Mouse (Mus musculus): ENCODE data around the gene Idh3b. TPM values are rescaled to one million over a fixed set of nuclear protein-coding genes. Genes with fewer than 3 reads are reported as not detected.

Gene Idh3b
- polyA plus RNA-seq, 1 experiment from 2014 or later, result 141 TPM

DNA sequence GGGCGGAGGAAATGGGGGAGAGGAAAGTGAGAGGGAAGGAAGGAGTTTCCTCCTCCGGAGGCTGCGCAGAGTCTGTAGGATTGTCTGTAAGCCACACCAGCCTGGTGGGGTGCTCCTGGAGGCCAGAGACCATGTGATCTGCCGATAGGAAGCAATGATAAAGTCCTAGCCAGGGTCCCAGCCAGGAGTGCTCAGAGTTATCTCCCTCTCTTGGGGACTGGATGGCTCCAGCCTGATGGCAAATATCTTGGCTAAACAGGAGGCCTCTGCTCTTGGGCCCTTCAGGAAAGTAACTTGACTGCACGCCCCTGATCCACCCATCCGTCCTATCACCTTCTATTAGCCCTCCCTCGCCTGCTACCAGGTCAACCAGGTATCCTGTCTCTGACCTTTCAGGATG is 36.1 kb downstream of the Idh3b start:
- H3K36me3 ChIP-seq (ENCODE audit: control insufficient read depth, insufficient read depth, low read length), result no peaks in the 10 kb centered on the region
- ATAC-seq (ENCODE audit: low FRiP score) (no peak), DNase-seq (ENCODE audit: low spot score) (no peak)
- no peaks in the 10 kb centered on the region for H3K9me3 ChIP-seq (ENCODE audit: control insufficient read depth, low read length)
- no peak overlapping the region for H3K4me2 ChIP-seq (replicated peaks; ENCODE audit: low read depth, low read length)
- no peaks in the 10 kb centered on the region for H3K4me1 ChIP-seq (replicated peaks; ENCODE audit: control insufficient read depth, insufficient read depth, low read length)
- no peak overlapping the region for H3K9ac ChIP-seq (ENCODE audit: low read depth, low read length)
- H3K27ac ChIP-seq (ENCODE audit: low read depth, low read length), result no peak overlapping the region
- H3K4me3 ChIP-seq (ENCODE audit: low read depth, low read length), result no peak overlapping the region
- H3K27me3 ChIP-seq (ENCODE audit: control insufficient read depth, insufficient read depth, low read length), result no peaks in the 10 kb centered on the region
- 85% methylated on average over 7 of the region's 7 CpGs for WGBS

DNA sequence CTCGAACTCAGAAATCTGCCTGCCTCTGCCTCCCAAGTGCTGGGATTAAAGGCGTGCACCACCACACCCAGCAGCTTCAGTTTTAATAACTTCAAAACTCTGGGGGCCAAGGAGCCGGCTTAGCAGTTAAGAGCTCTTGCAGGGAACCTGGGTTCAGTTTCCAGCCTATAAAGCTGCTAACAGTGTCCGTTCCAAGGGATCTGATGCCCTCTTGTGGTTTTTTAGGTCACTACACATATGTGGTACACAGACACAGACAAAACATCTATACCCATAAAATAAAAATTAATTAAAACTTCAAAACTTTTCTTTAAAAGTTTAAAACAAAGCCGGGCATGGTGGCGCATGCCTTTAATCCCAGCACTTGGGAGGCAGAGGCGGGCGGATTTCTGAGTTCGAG is 37.4 kb downstream of the Idh3b start:
- Histone ChIP-seq H3K36me3 (ENCODE audit: control insufficient read depth, insufficient read depth, low read length) (no peaks in the 10 kb centered on the region), H3K27ac (ENCODE audit: low read depth, low read length) (no peak overlapping the region), H3K4me2 (replicated peaks; ENCODE audit: low read depth, low read length) (no peak overlapping the region), H3K9ac (ENCODE audit: low read depth, low read length) (no peak overlapping the region), H3K4me3 (ENCODE audit: low read depth, low read length) (no peak overlapping the region), H3K9me3 (ENCODE audit: control insufficient read depth, low read length) (no peaks in the 10 kb centered on the region), H3K4me1 (replicated peaks; ENCODE audit: control insufficient read depth, insufficient read depth, low read length) (no peaks in the 10 kb centered on the region), H3K27me3 (ENCODE audit: control insufficient read depth, insufficient read depth, low read length) (no peaks in the 10 kb centered on the region)
- DNase-seq (ENCODE audit: low spot score) (peak; percentile 54), ATAC-seq (ENCODE audit: low FRiP score) (no peak)
- WGBS, result 46% methylated on average over 9 of the region's 9 CpGs

Other genes starting within 250 kb of the Idh3b start
- gene Tgm6, start 172.1 kb downstream of the Idh3b start, polyA plus RNA-seq (2014; fragmentation: Nextera tagmentation; extraction: Ambion mirVana), result not detected in 2 replicates
- 698 and 723 TPM in 2 replicates for gene Snrpb, start 105.1 kb downstream of the Idh3b start, polyA plus RNA-seq (2014; fragmentation: Nextera tagmentation; extraction: Ambion mirVana)
- gene Tmc2, start 89.4 kb downstream of the Idh3b start, polyA plus RNA-seq (2014; fragmentation: Nextera tagmentation; extraction: Ambion mirVana), result not detected in 2 replicates
- 297 and 331 TPM in 2 replicates for gene Nop56, start 10.1 kb downstream of the Idh3b start, polyA plus RNA-seq (2014; fragmentation: Nextera tagmentation; extraction: Ambion mirVana)
- gene Ebf4, start 10.6 kb upstream of the Idh3b start, polyA plus RNA-seq (2014; fragmentation: Nextera tagmentation; extraction: Ambion mirVana), result 1.1 and 1.2 TPM in 2 replicates
- gene Cpxm1, start 113.0 kb upstream of the Idh3b start, polyA plus RNA-seq (2014; fragmentation: Nextera tagmentation; extraction: Ambion mirVana), result 31.8 and 32.1 TPM in 2 replicates
- not detected in 2 replicates for gene Gm28372, start 120.7 kb upstream of the Idh3b start, polyA plus RNA-seq (2014; fragmentation: Nextera tagmentation; extraction: Ambion mirVana)
- gene 1700020A23Rik, start 120.7 kb upstream of the Idh3b start, polyA plus RNA-seq (2014; fragmentation: Nextera tagmentation; extraction: Ambion mirVana), result not detected in 2 replicates
- gene Tmem239, start 121.9 kb upstream of the Idh3b start, polyA plus RNA-seq (2014; fragmentation: Nextera tagmentation; extraction: Ambion mirVana), result not detected in 2 replicates
- 70.2 and 78.5 TPM in 2 replicates for gene Vps16, start 139.8 kb upstream of the Idh3b start, polyA plus RNA-seq (2014; fragmentation: Nextera tagmentation; extraction: Ambion mirVana)
- 8.1 and 10.3 TPM in 2 replicates for gene Pced1a, start 140.2 kb upstream of the Idh3b start, polyA plus RNA-seq (2014; fragmentation: Nextera tagmentation; extraction: Ambion mirVana)
- 102 TPM in 2 replicates for gene Ptpra, start 165.7 kb upstream of the Idh3b start, polyA plus RNA-seq (2014; fragmentation: Nextera tagmentation; extraction: Ambion mirVana)